Mouse (Mus musculus) myocyte (in vitro differentiated cells): Measurements from ENCODE around the gene Nell1.

Experiments
- CEBPB ChIP-seq: IDR thresholded peaks from 2 replicates; pipeline ENCODE4 v1.6.1; 2011; ENCODE audit warnings: mild to moderate bottlenecking, moderate library complexity; ENCODE audit not compliant: poor library complexity, insufficient read depth, severe bottlenecking
- MAX ChIP-seq: IDR thresholded peaks from one replicate; pipeline ENCODE4 v1.6.1; 2011; ENCODE audit warnings: low read depth, mild to moderate bottlenecking, control low read depth
- MYOD1 ChIP-seq, 3 experiments: IDR thresholded peaks; one replicate each; pipeline ENCODE4 v1.6.1; 2011; ENCODE audit warnings: control low read depth in 2 of 3, low read depth in 2 of 3, mild to moderate bottlenecking in 2 of 3, moderate library complexity in 1 of 3; ENCODE audit not compliant: insufficient read length in 2 of 3, control insufficient read depth in 1 of 3
- POLR2A ChIP-seq: IDR thresholded peaks from one replicate; pipeline ENCODE4 v1.6.1; 2011; ENCODE audit warnings: low read depth, mild to moderate bottlenecking, control low read depth, moderate library complexity; ENCODE audit not compliant: insufficient read length
- POLR2AphosphoS2 ChIP-seq: IDR thresholded peaks from one replicate; pipeline ENCODE4 v1.6.1; 2011; ENCODE audit warnings: low read depth, control low read depth; ENCODE audit not compliant: insufficient read length
- REST ChIP-seq: IDR thresholded peaks from one replicate; pipeline ENCODE4 v1.6.1; 2011; ENCODE audit warnings: mild to moderate bottlenecking, control low read depth, moderate library complexity; ENCODE audit not compliant: insufficient read depth, insufficient read length
- SRF ChIP-seq: IDR thresholded peaks from one replicate; pipeline ENCODE4 v1.6.1; 2011; ENCODE audit warnings: low read depth; ENCODE audit not compliant: control insufficient read depth, insufficient read length
- TCF12 ChIP-seq: IDR thresholded peaks from one replicate; pipeline ENCODE4 v1.6.1; 2011; ENCODE audit warnings: mild to moderate bottlenecking, control low read depth; ENCODE audit not compliant: poor library complexity, insufficient read depth, severe bottlenecking
- USF1 ChIP-seq: IDR thresholded peaks from one replicate; pipeline ENCODE4 v1.6.1; 2011; ENCODE audit warnings: low read depth, mild to moderate bottlenecking, control low read depth, moderate library complexity

- TF ChIP-seq USF1: no peak
- TF ChIP-seq POLR2A: no peak
- TF ChIP-seq MAX: no peak
- TF ChIP-seq TCF12: no peak
- TF ChIP-seq SRF: no peak
- TF ChIP-seq REST: no peak
- TF ChIP-seq POLR2AphosphoS2: no peak
- no peak for TF ChIP-seq MYOD1 (IDR thresholded peaks at IDR 0.05; ENCODE audit: control insufficient read depth in 1 of 3, insufficient read length in 2 of 3, low read depth in 2 of 3)
- TF ChIP-seq CEBPB: no peak
Observed at GRCm38 (mm10) chr7:50588642-50589424, 614.2 kb downstream of the Nell1 start.
